Mouse (Mus musculus) hindbrain, embryonic 16.5 days (tissue): ENCODE measurements around the gene Slc28a1. TPM values are rescaled to one million over a fixed set of nuclear protein-coding genes. Genes with fewer than 3 reads are reported as not detected.
"Not testable (repeated sequence)": the region's sequence is repeated elsewhere in the genome, so short reads cannot be mapped to it uniquely, and the experiment has no call there.

Experiments used
- ATAC-seq: fragments of 200-750 bp; cut with Nextera tagmentation; 2 replicates; pipeline ENCODE4 v1.8.0; 2017; ENCODE audit warnings: moderate TSS enrichment, moderate library complexity
- H3K27ac ChIP-seq: fragments of 300-500 bp; sonication (generic); 2 replicates; pipeline ENCODE4 v1.5.1; 2014; ENCODE audit warnings: low read depth, mild to moderate bottlenecking, control low read depth, low read length, moderate library complexity
- H3K27me3 ChIP-seq: fragments of 300-500 bp; sonication (generic); replicated peaks from 2 replicates; pipeline ENCODE4 v1.6.1; 2014; ENCODE audit warnings: low read length; ENCODE audit not compliant: control insufficient read depth, insufficient read depth
- H3K36me3 ChIP-seq: fragments of 300-500 bp; sonication (generic); 2 replicates; pipeline ENCODE4 v1.6.1; 2014; ENCODE audit warnings: mild to moderate bottlenecking, low read length, moderate library complexity, mixed read lengths; ENCODE audit not compliant: control insufficient read depth, insufficient read depth
- H3K4me1 ChIP-seq: fragments of 300-500 bp; sonication (generic); 2 replicates; pipeline ENCODE4 v1.6.1; 2014; ENCODE audit warnings: low read depth, low read length; ENCODE audit not compliant: control insufficient read depth, insufficient read depth
- H3K4me2 ChIP-seq: fragments of 300-500 bp; sonication (generic); 2 replicates; pipeline ENCODE4 v1.6.1; 2014; ENCODE audit warnings: mild to moderate bottlenecking, low read length, control low read depth, moderate library complexity
- H3K4me3 ChIP-seq: fragments of 300-500 bp; sonication (generic); 2 replicates; pipeline ENCODE4 v1.5.1; 2014; ENCODE audit warnings: mild to moderate bottlenecking, low read length, control low read depth, moderate library complexity
- H3K9ac ChIP-seq: fragments of 300-500 bp; sonication (generic); 2 replicates; pipeline ENCODE4 v1.6.1; 2014; ENCODE audit warnings: low read depth, mild to moderate bottlenecking, control low read depth, low read length, moderate library complexity
- H3K9me3 ChIP-seq: fragments of 300-500 bp; sonication (generic); 2 replicates; pipeline ENCODE4 v1.6.1; 2014; ENCODE audit warnings: mild to moderate bottlenecking, low read length, moderate library complexity; ENCODE audit not compliant: control insufficient read depth
- WGBS: fragments of 180-500 bp; shearing (Covaris S2); extraction: QIAGEN DNeasy Blood & Tissue Kit; methylation state at CpG from one replicate; pipeline ENCODE4 v1.1.7; 2014; 5-methylcytosine and 5-hydroxymethylcytosine counted together
- polyA plus RNA-seq: library from polyadenylated mRNA; unstranded; fragments of >200 nt; fragmentation: Nextera tagmentation; extraction: Ambion mirVana; gene quantifications from 2 replicates; pipeline ENCODE4 v1.2.1, GENCODE M21; 2015

Gene Slc28a1
- polyA plus RNA-seq, 1 experiment from 2014 or later, result not detected

DNA sequence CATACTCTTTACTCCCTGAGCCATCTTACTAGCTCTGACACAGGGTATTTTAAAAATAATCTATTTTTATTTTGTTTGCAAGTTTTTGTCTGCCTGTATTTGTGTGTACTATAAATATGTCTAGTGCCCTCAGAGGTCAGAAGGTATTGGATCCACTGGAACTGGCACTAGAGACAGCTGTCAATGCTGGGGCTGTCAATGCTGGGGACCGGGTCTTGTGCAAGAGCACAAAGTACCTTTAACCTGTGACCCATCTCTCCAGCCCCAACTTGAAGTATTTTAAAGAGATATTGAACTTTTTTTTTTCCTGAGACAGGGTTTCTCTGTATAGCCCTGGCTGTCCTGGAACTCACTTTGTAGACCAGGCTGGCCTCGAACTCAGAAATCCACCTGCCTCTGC lies 59.3 kb downstream of the Slc28a1 start:
- H3K4me3 ChIP-seq, result no peak overlapping the region
- H3K4me2 ChIP-seq, result no peak overlapping the region
- H3K27ac ChIP-seq, result no peak overlapping the region
- H3K9me3 ChIP-seq, result peaks cover 3% of the 10 kb centered on the region; the same call in 1 of the 2 replicates
- H3K9ac ChIP-seq, result no peak overlapping the region
- no peaks in the 10 kb centered on the region for H3K4me1 ChIP-seq
- H3K27me3 ChIP-seq, result no peaks in the 10 kb centered on the region
- WGBS, result 97% methylated on average over 2 of the region's 2 CpGs
- ATAC-seq, result no peak
- H3K36me3 ChIP-seq, result no peaks in the 10 kb centered on the region

DNA sequence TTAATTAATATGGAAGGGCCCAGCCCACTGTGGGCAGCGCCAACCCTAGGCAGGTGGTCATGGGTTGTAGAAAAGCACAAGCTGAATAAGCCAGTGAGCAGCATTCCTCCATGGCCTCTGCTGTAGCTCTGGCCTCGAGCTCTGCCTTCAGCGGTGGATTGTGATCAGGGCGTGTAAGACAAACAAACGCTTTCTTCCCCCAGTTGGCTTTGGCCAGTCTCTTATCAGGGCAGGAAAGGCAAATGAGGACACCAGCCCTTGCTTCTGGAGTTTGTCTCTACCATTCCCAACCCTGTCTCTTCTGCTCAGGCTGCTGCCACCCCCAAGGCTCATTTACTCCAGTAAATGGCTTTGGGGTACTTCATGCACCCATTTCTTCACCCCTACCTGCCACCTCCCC lies 60.1 kb downstream of the Slc28a1 start:
- Histone ChIP-seq H3K27me3 (no peaks in the 10 kb centered on the region), H3K36me3 (no peaks in the 10 kb centered on the region), H3K4me3 (no peak overlapping the region), H3K9me3 (peaks cover 3% of the 10 kb centered on the region; the same call in 1 of the 2 replicates), H3K9ac (no peak overlapping the region), H3K27ac (no peak overlapping the region), H3K4me2 (no peak overlapping the region), H3K4me1 (no peaks in the 10 kb centered on the region)
- WGBS, result 85% methylated on average over 5 of the region's 5 CpGs
- ATAC-seq, result no peak

DNA sequence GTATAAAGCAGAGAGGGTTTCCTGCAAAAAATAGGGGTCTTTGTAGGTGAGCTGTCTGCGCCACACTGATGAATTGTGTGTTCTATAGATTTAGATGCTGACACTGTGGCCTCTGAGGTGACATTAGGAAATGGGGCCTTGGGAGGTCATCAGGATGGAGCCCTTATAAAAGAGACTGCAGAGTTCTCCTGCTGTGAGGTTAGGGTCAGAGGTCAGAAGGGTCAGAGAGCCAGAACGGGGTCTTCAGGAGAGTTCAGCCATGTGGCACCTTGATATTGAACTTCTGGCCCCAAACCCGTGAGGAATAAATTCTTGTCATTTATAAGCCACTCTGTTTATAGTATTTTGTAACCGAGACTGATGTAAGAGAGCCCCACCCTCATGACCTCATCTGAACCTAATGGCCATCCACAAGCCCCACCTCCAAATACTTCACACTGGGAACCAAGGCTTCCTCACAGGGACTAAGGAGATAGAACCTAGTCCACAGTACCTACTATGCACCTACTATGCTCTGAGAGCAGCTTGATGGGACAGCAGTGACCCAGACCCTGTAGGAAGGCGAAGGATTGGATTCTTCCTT lies 61.7 kb downstream of the Slc28a1 start:
- Histone ChIP-seq H3K4me3 (no peak overlapping the region), H3K27me3 (no peaks in the 10 kb centered on the region), H3K36me3 (no peaks in the 10 kb centered on the region), H3K4me1 (no peaks in the 10 kb centered on the region), H3K27ac (no peak overlapping the region), H3K9me3 (peaks cover 3% of the 10 kb centered on the region; the same call in 1 of the 2 replicates), H3K4me2 (no peak overlapping the region), H3K9ac (no peak overlapping the region)
- ATAC-seq, result no peak
- 33% methylated on average over 5 of the region's 5 CpGs for WGBS

DNA sequence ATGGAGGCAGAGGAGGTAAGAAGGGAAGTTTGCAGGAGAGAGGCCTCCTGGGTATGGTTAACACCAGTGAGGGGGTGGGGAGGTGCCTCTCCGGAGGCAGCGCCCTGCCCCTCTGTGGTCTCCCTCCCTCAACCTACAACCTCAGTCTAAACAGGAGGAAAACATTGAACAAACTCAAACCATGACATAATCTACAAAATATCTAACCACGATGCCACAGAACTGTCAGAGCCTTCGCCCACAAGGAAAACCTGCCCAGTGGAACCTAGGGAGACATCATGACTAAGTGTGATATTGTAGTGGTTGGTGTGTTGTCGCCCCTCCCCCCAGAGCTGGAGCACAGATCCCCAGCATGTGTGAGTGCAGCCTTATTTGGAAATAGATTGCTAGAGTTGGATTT lies 64.9 kb downstream of the Slc28a1 start:
- Histone ChIP-seq H3K9ac (no peak overlapping the region), H3K9me3 (no peaks in the 10 kb centered on the region), H3K27ac (no peak overlapping the region), H3K4me1 (no peaks in the 10 kb centered on the region), H3K36me3 (no peaks in the 10 kb centered on the region), H3K27me3 (no peaks in the 10 kb centered on the region), H3K4me3 (no peak overlapping the region), H3K4me2 (no peak overlapping the region)
- WGBS, result 64% methylated on average over 5 of the region's 5 CpGs
- ATAC-seq, result no peak

DNA sequence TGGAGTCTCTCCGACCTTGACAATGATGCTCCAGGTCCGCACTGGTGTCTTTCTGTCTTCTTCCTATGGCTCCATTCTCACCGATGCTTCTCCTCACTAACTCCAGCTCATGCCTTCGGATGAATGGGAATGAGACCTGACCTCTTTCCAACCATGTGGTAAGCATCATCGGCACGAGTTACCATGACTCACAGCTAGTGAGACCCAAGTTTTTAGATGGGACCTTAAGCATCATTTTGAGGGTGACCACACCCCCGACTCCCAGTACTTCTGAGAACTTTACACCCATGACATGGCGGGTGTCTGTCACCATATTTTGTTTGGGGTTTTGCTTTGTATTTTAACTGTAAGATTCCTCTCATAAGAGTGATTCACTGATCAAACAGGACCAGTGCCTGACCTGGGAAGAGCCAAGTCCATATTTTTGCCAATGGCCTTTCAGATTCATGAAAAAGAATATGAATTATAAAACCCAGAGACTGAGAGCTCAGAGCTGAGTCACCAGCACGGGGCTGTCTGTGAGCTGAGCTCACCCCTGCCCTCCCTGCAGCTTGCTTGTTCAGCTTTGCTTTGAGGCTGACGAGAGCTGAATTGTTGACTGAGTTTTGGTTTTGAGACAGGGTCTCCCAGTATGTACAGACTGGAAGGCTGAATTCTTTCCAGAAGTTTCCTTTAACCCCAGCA lies 68.0 kb downstream of the Slc28a1 start:
- Histone ChIP-seq H3K4me2 (no peak overlapping the region), H3K9ac (no peak overlapping the region), H3K9me3 (no peaks in the 10 kb centered on the region), H3K27me3 (no peaks in the 10 kb centered on the region), H3K36me3 (no peaks in the 10 kb centered on the region), H3K27ac (no peak overlapping the region), H3K4me3 (no peak overlapping the region), H3K4me1 (no peaks in the 10 kb centered on the region)
- ATAC-seq, result no peak
- WGBS, result 84% methylated on average over 10 of the region's 10 CpGs

DNA sequence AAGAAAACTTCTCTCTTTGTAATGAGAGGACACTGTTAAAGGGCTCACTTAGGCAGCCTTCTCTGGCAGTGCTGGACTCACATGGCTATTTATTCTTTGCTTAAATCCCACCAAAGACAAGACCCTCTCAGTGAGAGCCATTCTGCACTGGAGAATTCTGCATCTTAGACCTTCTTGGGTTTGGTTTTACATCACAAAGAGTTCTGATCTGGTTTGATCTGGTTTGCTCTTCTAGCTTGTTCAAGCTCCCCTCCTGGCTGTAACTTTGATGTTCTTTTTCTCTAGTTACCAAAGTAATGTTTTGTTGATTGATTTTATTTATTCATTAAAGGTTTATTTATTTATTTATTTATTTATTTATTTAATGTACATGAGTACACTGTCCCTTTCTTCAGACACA lies 68.6 kb downstream of the Slc28a1 start:
- no peaks in the 10 kb centered on the region for H3K4me1 ChIP-seq
- no peak overlapping the region for H3K27ac ChIP-seq
- H3K9me3 ChIP-seq, result no peaks in the 10 kb centered on the region
- no peak overlapping the region for H3K4me3 ChIP-seq
- ATAC-seq, result no peak
- H3K27me3 ChIP-seq, result no peaks in the 10 kb centered on the region
- H3K36me3 ChIP-seq, result no peaks in the 10 kb centered on the region
- no peak overlapping the region for H3K4me2 ChIP-seq
- no peak overlapping the region for H3K9ac ChIP-seq

DNA sequence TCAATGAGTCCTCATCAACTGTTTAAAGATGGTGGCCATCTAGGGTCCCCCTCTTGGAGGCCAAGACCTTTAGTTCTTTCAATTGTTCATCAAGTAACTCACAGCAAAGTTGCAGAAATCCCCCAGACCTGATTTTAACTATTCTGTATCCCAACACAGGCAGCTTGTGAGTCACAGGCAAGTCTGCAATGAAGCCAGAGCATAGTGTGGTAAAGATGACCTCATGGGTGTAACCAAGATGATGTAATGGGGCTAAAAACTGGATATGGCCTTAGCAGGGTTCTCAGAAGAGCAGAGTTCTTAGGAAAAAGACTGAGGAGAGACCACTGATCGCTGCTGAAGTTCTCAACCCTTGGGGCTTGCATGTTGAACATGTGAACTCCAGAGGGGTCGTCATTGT lies 69.5 kb downstream of the Slc28a1 start:
- H3K27ac ChIP-seq, result no peak overlapping the region
- no peak overlapping the region for H3K9ac ChIP-seq
- H3K9me3 ChIP-seq, result no peaks in the 10 kb centered on the region
- H3K36me3 ChIP-seq, result no peaks in the 10 kb centered on the region
- H3K4me2 ChIP-seq, result no peak overlapping the region
- ATAC-seq, result no peak
- WGBS, result 93% methylated on average over 2 of the region's 2 CpGs
- H3K4me1 ChIP-seq, result no peaks in the 10 kb centered on the region
- H3K4me3 ChIP-seq, result no peak overlapping the region
- H3K27me3 ChIP-seq, result no peaks in the 10 kb centered on the region

DNA sequence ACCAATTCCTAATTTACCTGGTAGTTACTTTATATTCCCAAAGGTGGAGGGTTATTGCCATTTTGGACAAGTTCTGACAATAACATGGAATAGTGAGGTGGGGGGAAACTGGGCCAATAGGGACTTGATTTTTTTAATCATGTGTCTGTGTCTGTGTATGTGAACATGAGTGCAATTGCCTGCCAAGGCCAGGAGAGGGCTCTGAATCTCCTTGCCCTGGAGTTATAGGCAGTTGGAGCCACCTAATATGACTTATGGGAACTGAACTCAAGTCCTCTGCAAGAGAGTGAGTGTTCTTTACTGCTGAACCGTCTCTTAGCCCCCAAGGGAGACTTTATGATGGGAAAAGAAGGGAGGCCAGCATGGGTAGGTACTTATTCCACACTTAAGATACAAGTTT lies 70.1 kb downstream of the Slc28a1 start:
- H3K4me3 ChIP-seq, result no peak overlapping the region
- H3K36me3 ChIP-seq, result no peaks in the 10 kb centered on the region
- ATAC-seq, result no peak
- H3K27ac ChIP-seq, result no peak overlapping the region
- no peaks in the 10 kb centered on the region for H3K4me1 ChIP-seq
- H3K9ac ChIP-seq, result no peak overlapping the region
- H3K4me2 ChIP-seq, result no peak overlapping the region
- no peaks in the 10 kb centered on the region for H3K9me3 ChIP-seq
- H3K27me3 ChIP-seq, result no peaks in the 10 kb centered on the region
- 79% methylated on average over 1 of the region's 1 CpGs for WGBS

DNA sequence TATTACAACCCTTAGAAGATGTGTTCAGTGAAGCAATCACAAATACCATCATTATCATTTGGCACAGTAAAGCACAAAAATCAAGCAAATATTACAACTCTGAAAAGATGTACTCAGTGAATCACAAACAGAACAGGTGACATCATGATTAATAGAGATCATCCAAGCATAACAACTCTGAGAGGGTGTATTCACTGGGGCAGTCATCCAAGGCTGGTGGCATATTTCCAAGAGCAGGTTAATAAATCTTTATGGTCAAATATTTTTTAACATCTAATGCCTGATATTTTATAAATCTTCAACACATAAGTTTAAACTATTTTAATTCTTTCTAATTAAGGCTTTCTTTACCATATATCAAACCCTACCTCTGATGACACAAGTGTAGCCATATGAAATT lies 71.4 kb downstream of the Slc28a1 start:
- not testable (repeated sequence) for H3K27me3 ChIP-seq, H3K4me2 ChIP-seq, ATAC-seq, H3K9ac ChIP-seq, H3K36me3 ChIP-seq, H3K4me1 ChIP-seq, H3K4me3 ChIP-seq, H3K27ac ChIP-seq, H3K9me3 ChIP-seq
